Comparison of ENCODE assay signal across 9 mouse cellular contexts in the genomic region with DNA sequence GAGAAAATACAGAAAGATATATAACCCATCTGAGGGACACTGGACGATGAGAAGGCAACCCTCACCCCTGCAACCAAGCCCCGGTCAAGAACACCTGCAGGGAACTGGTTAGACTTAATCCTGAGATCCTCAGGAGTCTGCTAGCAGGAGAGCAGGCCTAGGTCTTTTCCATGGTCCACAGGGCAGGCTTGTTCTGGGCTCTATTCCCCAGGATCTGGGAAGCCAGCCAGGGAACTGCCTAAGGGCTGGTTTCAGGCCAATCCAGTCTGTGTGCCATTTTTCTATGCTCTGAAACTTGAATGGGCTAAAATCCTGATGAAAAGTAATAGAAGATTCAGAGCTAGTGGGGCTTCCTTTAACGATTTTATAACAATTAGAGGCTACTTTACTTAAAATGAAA.
DNase-seq lines count a peak whose midpoint lies in the region; ATAC-seq and TF ChIP-seq lines count a peak whose summit lies in the region.
"Had no signal": no experiment of that assay in that cellular context is flagged by ENCODE, and none has a peak within 500 bp of the region (broad histone marks: within the 10 kb centered on the region; RNA-seq: fewer than 3 reads in every experiment).

No protein-coding gene starts in this region.

- H3K27ac ChIP-seq in hindbrain, embryonic 14.5 days, result peak overlapping the region; percentile 40
- H3K27ac ChIP-seq in hindbrain, embryonic 10.5 days, result no peak overlapping the region
- peak overlapping the region; percentile 13; the same call in 1 of the 2 replicates for H3K27ac ChIP-seq in neural tube, embryonic 14.5 days (ENCODE audit: low read depth, low read length)
- no peak overlapping the region for H3K27ac ChIP-seq in intestine, embryonic 15.5 days
- H3K27ac ChIP-seq: neural tube, embryonic 12.5 days had no signal

- TF ChIP-seq CTCF in brain, embryonic 14.5 days (IDR thresholded peaks at IDR 0.05; ENCODE audit: borderline replicate concordance, extremely low read depth, insufficient read depth, insufficient read length), result no peak

- H3K4me3 ChIP-seq in hindbrain, embryonic 14.5 days (replicated peaks; ENCODE audit: low read length), result no peak overlapping the region
- H3K4me3 ChIP-seq in hindbrain, embryonic 10.5 days, result no peak overlapping the region
- no peak overlapping the region for H3K4me3 ChIP-seq in neural tube, embryonic 14.5 days (ENCODE audit: low read depth, low read length)
- no peak overlapping the region for H3K4me3 ChIP-seq in intestine, embryonic 15.5 days (replicated peaks)
- H3K4me3 ChIP-seq: neural tube, embryonic 12.5 days had no signal

- no peak overlapping the region for H3K9ac ChIP-seq in hindbrain, embryonic 14.5 days
- no peak overlapping the region for H3K9ac ChIP-seq in neural tube, embryonic 14.5 days (replicated peaks; ENCODE audit: low read depth, low read length)
- H3K9ac ChIP-seq in intestine, embryonic 15.5 days, result no peak overlapping the region
- H3K9ac ChIP-seq: neural tube, embryonic 12.5 days had no signal

- H3K36me3 ChIP-seq in hindbrain, embryonic 14.5 days (replicated peaks; ENCODE audit: control insufficient read depth, insufficient read depth), result no peaks in the 10 kb centered on the region
- H3K36me3 ChIP-seq in hindbrain, embryonic 10.5 days, result no peaks in the 10 kb centered on the region
- H3K36me3 ChIP-seq in neural tube, embryonic 14.5 days (ENCODE audit: control insufficient read depth, insufficient read depth, low read length), result no peaks in the 10 kb centered on the region
- H3K36me3 ChIP-seq in intestine, embryonic 15.5 days, result no peaks in the 10 kb centered on the region
- H3K36me3 ChIP-seq: neural tube, embryonic 12.5 days had no signal

- H3K27me3 ChIP-seq in hindbrain, embryonic 14.5 days (ENCODE audit: control insufficient read depth, insufficient read depth, low read length), result no peaks in the 10 kb centered on the region
- no peaks in the 10 kb centered on the region for H3K27me3 ChIP-seq in hindbrain, embryonic 10.5 days (ENCODE audit: insufficient read depth, poor library complexity, severe bottlenecking)
- H3K27me3 ChIP-seq in neural tube, embryonic 14.5 days (ENCODE audit: control insufficient read depth, insufficient read depth, low read length), result no peaks in the 10 kb centered on the region
- no peaks in the 10 kb centered on the region for H3K27me3 ChIP-seq in intestine, embryonic 15.5 days (replicated peaks)
- H3K27me3 ChIP-seq: neural tube, embryonic 12.5 days had no signal

- no peak overlapping the region for H3K4me2 ChIP-seq in hindbrain, embryonic 14.5 days (replicated peaks)
- H3K4me2 ChIP-seq in neural tube, embryonic 14.5 days (ENCODE audit: low read depth, low read length), result no peak overlapping the region
- no peak overlapping the region for H3K4me2 ChIP-seq in intestine, embryonic 15.5 days (replicated peaks)
- H3K4me2 ChIP-seq: neural tube, embryonic 12.5 days had no signal

- WGBS in hindbrain, embryonic 14.5 days, result 50% methylated on average over 3 of the region's 3 CpGs
- 83% methylated on average over 3 of the region's 3 CpGs for WGBS in hindbrain, embryonic 10.5 days
- 60% methylated on average over 3 of the region's 3 CpGs for WGBS in neural tube, embryonic 14.5 days
- 72% methylated on average over 3 of the region's 3 CpGs for WGBS in intestine, embryonic 15.5 days

- peaks cover 15% of the 10 kb centered on the region; the same call in 1 of the 2 replicates for H3K4me1 ChIP-seq in hindbrain, embryonic 14.5 days (replicated peaks; ENCODE audit: control insufficient read depth, insufficient read depth, low read length)
- no peaks in the 10 kb centered on the region for H3K4me1 ChIP-seq in hindbrain, embryonic 10.5 days (replicated peaks)
- H3K4me1 ChIP-seq in neural tube, embryonic 14.5 days (ENCODE audit: control insufficient read depth, insufficient read depth, low read length), result 0 out of 2 replicates have a peak, but pooled peaks cover 3% of the 10 kb centered on the region
- H3K4me1 ChIP-seq in intestine, embryonic 15.5 days (replicated peaks), result no peaks in the 10 kb centered on the region
- H3K4me1 ChIP-seq: neural tube, embryonic 12.5 days had no signal

- TF ChIP-seq POLR2A in brain, embryonic 14.5 days (IDR thresholded peaks at IDR 0.05; ENCODE audit: borderline replicate concordance, extremely low read depth, insufficient read depth, insufficient read length, poor library complexity, severe bottlenecking), result no peak

- peak; percentile 77 for DNase-seq in hindbrain, embryonic 14.5 days (ENCODE audit: low spot score)
- DNase-seq in hindbrain, embryonic 10.5 days (ENCODE audit: low spot score), result no peak
- peak; percentile 94 for DNase-seq in brain, embryonic 14.5 days (ENCODE audit: low read depth)
- peak; percentile 67 for DNase-seq in gastrocnemius, postnatal 10 days
- peak; percentile 64 to 80 for DNase-seq in layer of hippocampus, adult 8-10 months (ENCODE audit: low spot score in 2 of 2)

- ATAC-seq in hindbrain, embryonic 14.5 days (ENCODE audit: low FRiP score), result peak; percentile 60; the same call in 1 of the 2 replicates
- ATAC-seq in neural tube, embryonic 14.5 days (ENCODE audit: low read depth), result peak; percentile 72
- ATAC-seq in intestine, embryonic 15.5 days, result no peak
- ATAC-seq in megakaryocyte progenitor cell, adult 5-6 weeks (replicated peaks; ENCODE audit: poor library complexity), result no peak

- no peaks in the 10 kb centered on the region for H3K9me3 ChIP-seq in hindbrain, embryonic 14.5 days (ENCODE audit: control insufficient read depth, low read length)
- H3K9me3 ChIP-seq in hindbrain, embryonic 10.5 days, result no peaks in the 10 kb centered on the region
- no peaks in the 10 kb centered on the region for H3K9me3 ChIP-seq in neural tube, embryonic 14.5 days (ENCODE audit: control insufficient read depth, low read length)
- no peaks in the 10 kb centered on the region for H3K9me3 ChIP-seq in intestine, embryonic 15.5 days
- H3K9me3 ChIP-seq: neural tube, embryonic 12.5 days had no signal

Comparison
In these comparisons a context has a peak if more than half of its experiments do, and no peak if none do; other contexts are left out.
1. H3K27ac ChIP-seq: peak in hindbrain, embryonic 14.5 days (single experiment) and neural tube, embryonic 14.5 days (single experiment); none in hindbrain, embryonic 10.5 days (single experiment) and intestine, embryonic 15.5 days (single experiment).
2. ATAC-seq: peak in hindbrain, embryonic 14.5 days (single experiment) and neural tube, embryonic 14.5 days (single experiment); none in intestine, embryonic 15.5 days (single experiment) and megakaryocyte progenitor cell, adult 5-6 weeks (single experiment).